Mouse (Mus musculus): ENCODE data around the gene Fli1.

- TF ChIP-seq CTCF (IDR thresholded peaks at IDR 0.05; ENCODE audit: low read depth) (no peak), EP300 (IDR thresholded peaks at IDR 0.05; ENCODE audit: low read depth) (no peak)
Observed at GRCm38 (mm10) chr9:32417466-32418116, 125.1 kb downstream of the Fli1 start.
